Mouse (Mus musculus): ENCODE results near the gene Gsn.

- TF ChIP-seq CTCF (IDR thresholded peaks at IDR 0.05; ENCODE audit: insufficient read depth, low read length), result no peak
- TF ChIP-seq POLR2A (IDR thresholded peaks at IDR 0.05; ENCODE audit: borderline replicate concordance, extremely low read depth, low read depth, low read length), result no peak
Measured at GRCm38 (mm10) chr2:35331205-35331604, 75.0 kb downstream of the Gsn start.
